Mouse (Mus musculus): ENCODE data around the gene Cox7a1. TPM values are rescaled to one million over a fixed set of nuclear protein-coding genes. Genes with fewer than 3 reads are reported as not detected.

The Cox7a1 gene
- polyA plus RNA-seq, 1 experiment = not detected

DNA sequence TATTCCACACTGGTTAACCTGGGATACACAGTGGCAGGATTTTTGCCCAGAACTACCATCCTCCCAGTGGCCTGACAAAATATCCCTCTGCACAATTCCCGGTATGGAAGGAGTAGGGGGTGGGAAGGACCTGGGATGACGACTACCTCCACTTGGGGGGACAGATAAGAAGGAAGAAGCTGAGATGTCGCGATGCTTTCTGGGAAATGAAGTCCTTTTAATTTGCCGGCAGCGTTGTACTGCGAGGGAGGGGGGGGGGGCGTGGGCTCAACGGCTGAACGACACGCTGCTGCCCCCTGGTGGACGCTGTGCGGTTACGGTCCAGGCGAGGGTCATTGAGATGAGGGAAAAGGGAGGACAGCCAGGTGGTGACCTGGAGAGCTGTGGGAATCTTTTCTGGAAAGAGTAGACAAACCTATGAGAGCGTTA, 32.8 kb downstream of the Cox7a1 start:
- no peaks in the 10 kb centered on the region for H3K4me1 ChIP-seq (ENCODE audit: control insufficient read depth, insufficient read depth, low read length)
- H3K4me3 ChIP-seq (ENCODE audit: insufficient read depth, low read length) = no peak overlapping the region
- H3K27ac ChIP-seq (ENCODE audit: insufficient read depth, low read length) = no peak overlapping the region
- TF ChIP-seq CTCF (IDR thresholded peaks at IDR 0.05; ENCODE audit: borderline replicate concordance, insufficient read depth, low read length) (peak; percentile 98), POLR2A (IDR thresholded peaks at IDR 0.05; ENCODE audit: low read depth, low read length) (0 out of 2 replicates have a peak, but pooled peaks have one; percentile 34)

DNA sequence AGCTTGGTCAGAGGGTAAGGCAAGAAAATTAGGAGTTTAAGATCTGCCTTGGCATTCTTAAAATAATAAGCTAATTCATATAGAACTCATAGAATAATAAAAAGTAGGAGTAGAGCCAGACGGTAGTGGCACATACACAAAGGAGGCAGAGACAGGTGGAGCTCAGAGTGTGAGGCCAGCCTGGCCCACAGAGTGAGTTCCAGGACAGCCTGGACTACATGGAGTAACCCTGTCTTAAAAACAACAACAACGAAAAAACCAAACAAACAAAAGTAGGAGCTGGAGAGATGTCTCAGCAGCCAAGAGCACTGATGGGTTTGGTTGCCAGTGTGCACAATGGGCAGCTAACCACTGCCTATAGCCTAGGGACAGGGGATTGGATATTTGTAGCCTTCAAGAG, 33.3 kb downstream of the Cox7a1 start:
- Histone ChIP-seq H3K27ac (ENCODE audit: insufficient read depth, low read length) (no peak overlapping the region), H3K4me3 (ENCODE audit: insufficient read depth, low read length) (no peak overlapping the region), H3K4me1 (ENCODE audit: control insufficient read depth, insufficient read depth, low read length) (no peaks in the 10 kb centered on the region)
- no peak for TF ChIP-seq CTCF (IDR thresholded peaks at IDR 0.05; ENCODE audit: borderline replicate concordance, insufficient read depth, low read length)

DNA sequence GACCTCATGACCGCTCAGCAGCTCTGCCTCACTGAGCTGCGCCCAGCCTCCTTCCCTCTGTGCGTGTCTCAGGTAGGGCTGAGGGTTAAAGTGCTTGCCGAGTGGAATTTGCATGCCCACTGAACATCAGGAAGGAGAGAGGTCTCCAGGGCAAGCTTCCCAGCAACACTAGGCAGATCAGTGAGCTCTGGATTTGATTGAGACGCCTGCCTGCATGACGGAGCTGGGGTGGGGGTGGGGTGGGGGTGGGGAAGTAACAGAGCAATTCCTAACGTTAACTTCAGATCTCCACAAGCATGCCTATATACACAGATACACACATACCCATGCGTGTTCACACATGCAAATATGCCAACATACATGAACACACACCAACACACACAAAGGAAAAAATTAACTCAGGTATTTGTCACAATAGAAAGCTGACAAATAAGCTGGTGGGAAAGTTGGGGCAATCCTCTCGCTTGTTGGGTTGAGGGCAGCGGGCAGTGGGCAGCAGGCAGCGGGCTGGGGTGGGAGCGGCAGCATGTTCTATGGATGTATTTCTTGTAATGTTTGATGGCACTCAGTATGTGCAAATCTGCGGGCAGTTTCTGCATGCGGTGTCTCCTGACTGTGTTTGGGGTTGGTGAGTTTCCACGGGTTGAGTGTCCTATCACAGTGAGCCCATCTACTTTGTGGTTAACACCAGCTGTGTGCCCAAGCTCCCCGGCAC, 35.5 kb downstream of the Cox7a1 start:
- peak overlapping the region; percentile 1 for H3K4me3 ChIP-seq (ENCODE audit: insufficient read depth, low read length)
- H3K27ac ChIP-seq (ENCODE audit: insufficient read depth, low read length) = no peak overlapping the region
- H3K4me1 ChIP-seq (ENCODE audit: control insufficient read depth, insufficient read depth, low read length) = no peaks in the 10 kb centered on the region
- TF ChIP-seq CTCF (IDR thresholded peaks at IDR 0.05; ENCODE audit: borderline replicate concordance, insufficient read depth, low read length) (no peak), POLR2A (IDR thresholded peaks at IDR 0.05; ENCODE audit: low read depth, low read length) (peak; percentile 64; the same call in 1 of the 2 replicates)

DNA sequence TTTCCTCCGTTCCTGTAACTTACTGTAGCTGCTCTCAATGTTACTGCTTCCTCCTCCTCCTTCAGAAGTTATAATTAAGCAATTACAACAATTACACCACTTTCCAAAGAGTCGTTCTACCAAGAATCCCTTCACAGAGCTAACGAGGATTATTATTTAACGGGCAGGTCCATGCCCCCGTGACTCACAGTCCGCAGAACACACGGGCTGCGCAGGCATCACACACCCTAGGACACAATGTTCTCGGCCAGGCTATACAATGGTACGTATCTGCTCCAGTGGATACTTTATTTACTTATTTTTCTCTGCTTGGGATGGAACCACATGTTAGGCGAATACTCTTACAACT, 36.0 kb downstream of the Cox7a1 start:
- TF ChIP-seq POLR2A (IDR thresholded peaks at IDR 0.05; ENCODE audit: low read depth, low read length) (no peak), CTCF (IDR thresholded peaks at IDR 0.05; ENCODE audit: borderline replicate concordance, insufficient read depth, low read length) (no peak)
- Histone ChIP-seq H3K27ac (ENCODE audit: insufficient read depth, low read length) (no peak overlapping the region), H3K4me3 (ENCODE audit: insufficient read depth, low read length) (no peak overlapping the region; the same call in 1 of the 2 replicates), H3K4me1 (ENCODE audit: control insufficient read depth, insufficient read depth, low read length) (no peaks in the 10 kb centered on the region)

DNA sequence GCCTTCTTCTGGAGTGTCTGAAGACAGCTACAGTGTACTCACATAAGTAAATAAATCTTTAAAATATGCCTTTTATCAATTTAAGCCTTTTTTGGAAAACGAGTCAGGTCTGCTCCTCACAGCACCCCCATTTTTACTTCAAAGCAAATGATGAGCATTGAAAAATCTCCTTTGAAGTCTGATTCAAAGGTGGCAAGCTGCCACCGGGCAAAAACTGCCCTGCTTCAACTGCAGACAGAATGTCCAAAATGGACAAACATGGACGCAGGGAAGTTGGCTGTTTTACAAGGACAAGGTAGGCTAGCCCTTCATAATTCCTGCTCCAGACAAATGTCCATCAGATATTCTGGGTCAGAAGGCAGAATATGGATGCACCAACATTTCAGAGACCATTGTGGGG, 37.5 kb downstream of the Cox7a1 start:
- TF ChIP-seq CTCF (IDR thresholded peaks at IDR 0.05; ENCODE audit: borderline replicate concordance, insufficient read depth, low read length) (no peak), POLR2A (IDR thresholded peaks at IDR 0.05; ENCODE audit: low read depth, low read length) (no peak)
- no peak overlapping the region for H3K27ac ChIP-seq (ENCODE audit: insufficient read depth, low read length)
- no peaks in the 10 kb centered on the region for H3K4me1 ChIP-seq (ENCODE audit: control insufficient read depth, insufficient read depth, low read length)
- no peak overlapping the region for H3K4me3 ChIP-seq (ENCODE audit: insufficient read depth, low read length)

DNA sequence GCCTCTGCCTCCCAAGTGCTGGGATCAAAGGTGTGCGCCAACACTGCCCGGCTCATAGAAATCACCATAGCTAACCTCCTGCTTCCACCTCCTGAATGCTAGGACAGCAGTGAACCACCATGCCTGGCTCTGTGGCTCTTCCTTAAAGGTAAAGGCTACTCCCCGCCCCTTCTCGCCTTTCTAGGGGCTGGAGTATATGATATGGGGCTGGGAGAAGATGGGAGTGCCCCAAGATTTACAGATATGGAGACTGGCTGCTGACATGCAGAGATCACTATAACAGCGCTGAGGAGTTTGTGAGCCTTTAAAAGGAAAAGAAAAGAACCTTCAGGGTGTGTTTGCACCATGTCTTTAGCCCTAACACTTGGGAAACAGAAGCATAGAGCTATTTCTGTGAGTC, 38.3 kb downstream of the Cox7a1 start:
- Histone ChIP-seq H3K4me3 (ENCODE audit: insufficient read depth, low read length) (no peak overlapping the region), H3K27ac (ENCODE audit: insufficient read depth, low read length) (no peak overlapping the region), H3K4me1 (ENCODE audit: control insufficient read depth, insufficient read depth, low read length) (no peaks in the 10 kb centered on the region)
- TF ChIP-seq CTCF (IDR thresholded peaks at IDR 0.05; ENCODE audit: borderline replicate concordance, insufficient read depth, low read length) (no peak), POLR2A (IDR thresholded peaks at IDR 0.05; ENCODE audit: low read depth, low read length) (no peak)

DNA sequence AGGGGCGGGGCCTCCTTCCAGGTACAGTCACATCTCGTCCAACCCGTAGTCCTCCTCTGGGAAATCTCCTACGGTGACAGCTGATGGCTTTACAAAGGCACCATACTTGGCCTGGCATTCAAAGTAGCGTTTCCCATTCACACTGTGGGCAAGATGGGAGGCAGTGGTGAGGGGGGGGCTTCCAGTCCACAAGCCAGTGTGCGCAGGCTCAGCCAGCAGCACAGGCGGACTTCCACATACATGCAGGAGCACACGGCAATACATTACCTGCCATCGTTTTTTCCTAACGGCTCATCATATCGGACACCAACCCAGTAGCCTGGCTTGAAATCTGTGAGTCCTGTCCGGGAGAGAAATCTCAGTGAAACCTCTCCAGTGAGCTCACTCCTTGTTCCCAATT, 40.3 kb downstream of the Cox7a1 start:
- Histone ChIP-seq H3K27ac (ENCODE audit: insufficient read depth, low read length) (no peak overlapping the region), H3K4me3 (ENCODE audit: insufficient read depth, low read length) (no peak overlapping the region), H3K4me1 (ENCODE audit: control insufficient read depth, insufficient read depth, low read length) (no peaks in the 10 kb centered on the region)
- TF ChIP-seq CTCF (IDR thresholded peaks at IDR 0.05; ENCODE audit: borderline replicate concordance, insufficient read depth, low read length) (no peak), POLR2A (IDR thresholded peaks at IDR 0.05; ENCODE audit: low read depth, low read length) (no peak)

DNA sequence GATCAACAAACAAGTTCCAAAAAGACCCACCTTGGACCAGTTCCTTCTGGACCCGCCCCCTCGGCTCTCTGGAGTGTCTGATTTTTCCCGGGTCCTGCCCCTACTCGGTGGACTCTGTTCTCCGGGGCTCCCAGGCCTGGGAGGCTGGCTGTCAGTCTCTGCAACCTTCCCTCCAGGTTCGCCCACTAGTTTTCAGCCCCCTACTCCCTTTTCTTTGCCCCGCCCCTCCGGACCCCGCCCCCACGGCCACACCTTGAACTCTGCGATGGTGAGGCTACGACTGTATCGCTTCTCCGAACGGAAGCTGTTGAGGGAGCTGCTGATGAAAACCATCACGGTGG, 47.4 kb downstream of the Cox7a1 start:
- TF ChIP-seq POLR2A (IDR thresholded peaks at IDR 0.05; ENCODE audit: low read depth, low read length) = no peak
- TF ChIP-seq CTCF (IDR thresholded peaks at IDR 0.05; ENCODE audit: borderline replicate concordance, insufficient read depth, low read length) = no peak
- H3K4me3 ChIP-seq (ENCODE audit: insufficient read depth, low read length) = peak overlapping the region; percentile 68
- no peak overlapping the region for H3K27ac ChIP-seq (ENCODE audit: insufficient read depth, low read length)
- H3K4me1 ChIP-seq (ENCODE audit: control insufficient read depth, insufficient read depth, low read length) = no peaks in the 10 kb centered on the region; the same call in 1 of the 2 replicates

DNA sequence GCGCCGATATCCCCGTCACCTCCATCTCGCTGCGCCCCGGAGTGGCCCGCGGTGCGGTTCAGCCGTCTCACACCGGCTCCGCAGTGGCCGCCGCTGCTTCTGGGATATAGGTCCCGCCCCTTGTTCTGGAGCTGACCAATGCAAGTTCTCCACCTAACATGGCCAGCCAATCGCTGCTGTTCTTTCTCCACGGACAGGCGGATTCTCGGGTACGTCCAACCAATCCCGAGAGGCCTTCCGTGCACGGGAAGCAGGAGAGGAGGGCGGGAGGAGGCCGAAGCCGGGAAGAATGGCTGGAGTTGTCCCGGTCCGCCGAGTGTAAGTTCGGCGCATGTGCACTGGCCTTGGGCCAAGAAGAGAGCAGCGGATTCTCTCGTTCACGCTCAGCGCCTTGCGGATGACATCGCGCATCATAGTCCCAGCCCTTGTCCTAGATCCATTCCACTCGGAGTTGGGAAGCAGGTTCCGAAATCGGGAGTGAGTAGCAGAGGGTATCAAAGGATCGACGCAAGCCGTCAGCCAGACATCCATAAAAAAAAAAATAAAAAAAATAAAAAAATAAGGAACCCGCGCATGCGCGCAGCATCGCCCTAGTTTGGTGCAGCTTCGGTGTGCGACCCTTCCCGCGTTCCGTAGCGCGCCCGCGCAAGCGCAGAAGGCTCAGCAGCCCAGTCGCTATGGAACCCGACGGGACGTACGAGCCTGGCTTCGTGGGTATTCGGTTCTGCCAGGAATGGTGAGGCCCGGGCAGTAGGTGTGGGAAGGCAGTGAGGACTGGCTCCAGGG, 47.9 kb downstream of the Cox7a1 start, which contains the start of the genes Polr2i and Tbcb:
Polr2i (plus strand) TSS at position 280 of the 786 bp plus-strand sequence.
Tbcb (minus strand) TSS at position 604 of the 786 bp plus-strand sequence.
- TF ChIP-seq CTCF (IDR thresholded peaks at IDR 0.05; ENCODE audit: borderline replicate concordance, insufficient read depth, low read length) (no peak), POLR2A (IDR thresholded peaks at IDR 0.05; ENCODE audit: low read depth, low read length) (peak; percentile 72)
- H3K4me3 ChIP-seq (ENCODE audit: insufficient read depth, low read length) = peak within 1 kb of the TSS; percentile 68
- H3K27ac ChIP-seq (ENCODE audit: insufficient read depth, low read length) = peak within 1 kb of the TSS; percentile 77
- H3K4me1 ChIP-seq (ENCODE audit: control insufficient read depth, insufficient read depth, low read length) = no peaks in the 10 kb centered on the region; the same call in 1 of the 2 replicates

DNA sequence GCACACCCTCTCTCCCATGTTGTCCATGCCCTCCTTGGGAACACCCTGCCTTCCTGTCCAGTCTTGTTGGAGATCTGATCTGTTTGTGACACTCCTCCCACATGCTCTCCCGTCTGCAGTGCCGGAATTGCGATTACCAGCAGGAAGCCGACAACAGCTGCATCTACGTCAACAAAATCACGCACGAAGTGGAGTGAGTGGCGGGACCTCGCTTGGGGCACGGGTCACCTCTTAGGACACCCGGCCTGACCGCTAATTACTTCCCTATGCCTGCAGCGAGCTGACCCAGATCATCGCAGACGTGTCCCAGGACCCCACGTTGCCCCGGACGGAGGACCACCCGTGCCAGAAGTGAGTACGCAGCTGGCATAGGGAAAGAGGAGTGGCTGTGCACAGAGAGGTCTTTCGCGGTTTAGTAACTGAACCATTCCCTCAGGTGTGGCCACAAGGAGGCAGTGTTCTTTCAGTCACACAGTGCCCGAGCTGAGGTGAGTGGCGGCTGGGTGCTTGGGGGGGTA, 48.7 kb downstream of the Cox7a1 start:
- Histone ChIP-seq H3K4me3 (ENCODE audit: insufficient read depth, low read length) (peak overlapping the region; percentile 63), H3K4me1 (ENCODE audit: control insufficient read depth, insufficient read depth, low read length) (no peaks in the 10 kb centered on the region; the same call in 1 of the 2 replicates), H3K27ac (ENCODE audit: insufficient read depth, low read length) (no peak overlapping the region)
- TF ChIP-seq POLR2A (IDR thresholded peaks at IDR 0.05; ENCODE audit: low read depth, low read length) (no peak), CTCF (IDR thresholded peaks at IDR 0.05; ENCODE audit: borderline replicate concordance, insufficient read depth, low read length) (peak; percentile 52; the same call in 1 of the 2 replicates)

All from embryonic fibroblast, embryonic 13.5 days (primary cell).